Mouse (Mus musculus): ENCODE data around the gene Rps16.

The Rps16 gene

GRCm38 (mm10) chr7:28386462-28386861 is 36.0 kb downstream of the Rps16 start:
- CTCF ChIA-PET, result interaction anchor here (0.6 to 1.4 kb wide), 3 partner anchors 11 to 354 kb away, joined by 3 to 4 read pairs (median 3); no protein-coding TSS in a partner anchor

- CTCF ChIA-PET, result interaction anchor here (1.4 to 1.8 kb wide), 2 partner anchors 11 to 13 kb away, joined by 3 to 4 read pairs; no protein-coding TSS in a partner anchor
These were observed 36.4 kb downstream of the Rps16 start for GRCm38 (mm10) chr7:28386877-28387276.

- CTCF ChIA-PET, result interaction anchor here (1.8 kb wide), 1 partner anchor 14 kb away, joined by 4 read pairs; no protein-coding TSS in a partner anchor
These were observed 36.9 kb downstream of the Rps16 start for GRCm38 (mm10) chr7:28387384-28387783.

GRCm38 (mm10) chr7:28390331-28390730 is 39.9 kb downstream of the Rps16 start:
- CTCF ChIA-PET, result no interaction called here

GRCm38 (mm10) chr7:28392429-28393271 is 42.2 kb downstream of the Rps16 start, which contains the start of the genes Med29 and Paf1:
Gene Med29 (minus strand): TSS chr7:28392708.
Gene Paf1 (plus strand): TSS chr7:28392951.
- CTCF ChIA-PET, result interaction anchor here (1.0 kb wide), 1 partner anchor 10 kb away, joined by 4 read pairs; no protein-coding TSS in a partner anchor

GRCm38 (mm10) chr7:28393272-28393951 is 43.0 kb downstream of the Rps16 start:
- CTCF ChIA-PET, result interaction anchor here (0.6 to 1.0 kb wide), 4 partner anchors 11 to 1195 kb away, joined by 3 to 6 read pairs (median 4); no protein-coding TSS in a partner anchor

GRCm38 (mm10) chr7:28395425-28395824 is 45.0 kb downstream of the Rps16 start:
- CTCF ChIA-PET, result no interaction called here

GRCm38 (mm10) chr7:28398000-28398399 is 47.5 kb downstream of the Rps16 start:
- CTCF ChIA-PET, result no interaction called here

GRCm38 (mm10) chr7:28398696-28399340 is 48.4 kb downstream of the Rps16 start:
- CTCF ChIA-PET, result no interaction called here

- CTCF ChIA-PET, result no interaction called here
These were observed 50.6 kb downstream of the Rps16 start for GRCm38 (mm10) chr7:28401030-28401429.

GRCm38 (mm10) chr7:28401942-28402341 is 51.5 kb downstream of the Rps16 start:
- CTCF ChIA-PET, result no interaction called here

All from spleen, embryonic (tissue).